Mouse (Mus musculus) cerebellum, postnatal 14 days (tissue): ENCODE measurements around the gene Olfr1175-ps.
A peak's percentile ranks its signal among the peaks of the same experiment; 100 is the strongest.

Source experiments
- DNase-seq, 2 experiments: peaks; one replicate each; pipeline ENCODE4 v3.0.0; 2021; ENCODE audit warnings: mixed read lengths in 2 of 2

Olfr1175-ps gene

DNA sequence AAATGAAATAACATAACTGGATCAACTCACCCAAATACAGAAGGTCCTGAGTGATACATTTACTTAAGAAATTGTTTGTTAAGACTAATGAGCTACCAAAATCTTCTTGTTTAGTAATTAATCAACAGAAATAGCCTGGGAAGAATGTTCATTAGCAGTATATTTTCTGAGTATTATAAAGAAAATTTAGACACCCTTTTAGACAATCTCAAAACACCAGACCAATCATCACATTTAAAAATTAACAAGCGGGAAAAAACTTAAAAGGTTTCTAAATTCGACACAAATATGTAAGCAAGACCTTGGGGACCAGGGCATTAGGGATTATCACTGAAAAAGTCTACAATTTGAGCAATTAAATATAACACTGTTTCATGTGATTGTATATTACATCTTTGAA, at the start of gene Olfr1175-ps:
TSS of gene Olfr1175-ps (minus strand) at position 101 of the 400 bp plus-strand sequence.
- DNase-seq = no peak

DNA sequence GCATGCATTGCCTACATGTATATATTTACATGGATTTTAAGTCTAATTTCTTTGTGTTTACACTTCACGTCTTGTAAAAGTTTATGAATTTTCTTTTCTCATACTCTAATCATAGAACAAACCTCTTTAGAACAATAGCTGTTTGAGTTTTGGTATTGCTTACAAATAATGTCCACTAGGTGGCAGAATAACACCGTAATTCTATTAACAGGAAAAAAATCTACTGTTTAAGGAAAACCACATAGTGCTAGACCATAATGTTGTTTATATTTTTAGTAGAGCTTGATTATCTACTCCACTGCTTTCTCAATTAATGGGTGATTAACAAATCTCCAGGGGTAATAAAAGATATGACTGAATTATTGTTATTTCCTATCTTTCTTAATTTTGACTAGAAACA, 29.3 kb upstream of the Olfr1175-ps start:
- DNase-seq = peak in 1 of 2 experiments; percentile 6

DNA sequence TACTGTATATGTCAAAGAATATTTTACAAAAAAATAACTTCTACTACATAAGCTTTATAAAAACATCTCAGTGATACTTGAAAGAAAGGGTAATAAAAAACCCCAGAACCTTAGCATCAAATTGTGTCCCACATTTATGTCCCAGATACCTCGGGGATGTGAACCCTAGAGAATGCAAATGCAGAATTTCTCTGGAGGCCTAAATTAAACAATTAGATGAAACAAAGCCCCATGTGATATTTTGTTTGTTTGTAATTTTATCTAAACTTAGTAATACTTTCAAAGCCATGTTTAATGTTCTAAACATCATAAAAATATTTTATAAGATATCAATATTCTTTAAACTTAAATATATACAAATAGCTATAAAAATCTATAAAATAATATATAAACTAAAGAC, 19.4 kb upstream of the Olfr1175-ps start, which contains the start of gene Olfr1177-ps:
TSS of gene Olfr1177-ps (minus strand) at position 101 of the 400 bp plus-strand sequence.
- DNase-seq = no peak

DNA sequence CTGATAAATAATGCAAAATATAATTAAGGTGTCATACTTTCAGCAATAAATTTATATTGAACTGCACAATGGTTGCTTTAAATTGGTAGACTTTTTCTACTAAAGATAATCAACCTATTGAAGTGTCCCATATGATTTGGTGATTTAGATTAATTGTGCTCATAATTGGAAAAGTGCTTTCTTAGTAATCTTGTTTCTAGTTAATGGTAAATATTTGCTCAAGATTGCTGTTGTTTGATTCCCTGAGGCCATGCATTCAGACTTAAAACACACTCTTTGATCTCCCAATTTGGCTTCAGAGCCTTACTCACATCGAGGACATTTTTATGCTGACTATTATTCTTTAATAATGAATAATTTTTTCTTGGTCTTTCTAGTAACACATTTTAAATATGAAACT, 9.4 kb upstream of the Olfr1175-ps start, which contains the start of gene Olfr1176:
TSS of gene Olfr1176 (plus strand) at position 301 of the 400 bp plus-strand sequence.
- DNase-seq = no peak

DNA sequence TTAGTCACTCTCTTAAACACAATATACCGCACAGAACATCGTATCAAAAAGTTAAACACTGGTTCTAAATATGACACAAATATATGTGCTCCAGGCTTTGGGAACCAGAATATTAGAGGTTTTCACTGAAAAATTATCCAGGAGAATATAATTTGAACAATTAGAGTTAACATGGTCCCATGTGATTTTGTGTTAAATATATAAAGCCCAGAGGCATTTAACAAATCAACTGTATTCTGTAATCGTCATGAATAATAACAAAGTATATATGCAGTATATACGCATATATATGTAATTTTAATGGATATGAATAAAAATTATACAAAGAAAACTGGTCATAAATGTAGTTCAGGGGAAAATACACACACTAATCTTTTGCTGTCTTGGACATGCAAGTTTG, 12.0 kb downstream of the Olfr1175-ps start, which contains the start of gene Olfr1174-ps:
TSS of gene Olfr1174-ps (minus strand) at position 101 of the 400 bp plus-strand sequence.
- no peak for DNase-seq

DNA sequence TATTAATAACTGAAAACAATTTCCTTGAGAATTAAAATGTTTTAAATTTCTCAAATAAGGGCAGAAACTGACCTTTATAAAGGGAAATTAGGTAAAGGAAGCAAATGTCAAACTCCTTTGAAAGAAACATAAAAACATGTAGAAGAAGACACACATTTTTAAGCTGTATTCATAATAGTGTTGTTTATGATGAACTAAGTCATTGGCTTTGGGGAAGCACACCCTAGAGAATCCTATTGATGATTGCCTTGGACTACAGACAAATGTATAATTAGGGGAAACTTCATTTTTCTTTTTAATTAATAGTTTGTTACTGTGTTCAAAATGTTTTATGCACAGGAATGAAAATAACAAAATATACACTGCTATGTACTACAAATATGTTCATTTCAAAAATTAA, 47.2 kb downstream of the Olfr1175-ps start, which contains the start of gene Olfr1173:
TSS of gene Olfr1173 (minus strand) at position 101 of the 400 bp plus-strand sequence.
- no peak for DNase-seq
